Mouse (Mus musculus): ENCODE results near the gene Lama4.

Lama4 gene

GRCm38 (mm10) chr10:39065449-39065848 is 100.1 kb downstream of the Lama4 start:
- no peak for DNase-seq

GRCm38 (mm10) chr10:39066061-39066460 is 100.7 kb downstream of the Lama4 start:
- no peak for DNase-seq

- peak; percentile 20 to 26 for DNase-seq
These were observed 101.6 kb downstream of the Lama4 start for GRCm38 (mm10) chr10:39066962-39067361.

- DNase-seq = no peak
These were observed 106.7 kb downstream of the Lama4 start for GRCm38 (mm10) chr10:39072048-39072447.

GRCm38 (mm10) chr10:39096981-39097380 is 131.7 kb downstream of the Lama4 start:
- peak; percentile 12 to 13 for DNase-seq

- no peak for DNase-seq
These were observed 133.4 kb downstream of the Lama4 start for GRCm38 (mm10) chr10:39098746-39099145.

GRCm38 (mm10) chr10:39104803-39105449 is 139.6 kb downstream of the Lama4 start:
- no peak for DNase-seq

- DNase-seq = no peak
These were observed 141.1 kb downstream of the Lama4 start for GRCm38 (mm10) chr10:39106413-39106812.

- DNase-seq = no peak
These were observed 141.6 kb downstream of the Lama4 start for GRCm38 (mm10) chr10:39106935-39107334.

GRCm38 (mm10) chr10:39108837-39109488 is 143.6 kb downstream of the Lama4 start:
- no peak for DNase-seq

- DNase-seq = no peak
These were observed 144.2 kb downstream of the Lama4 start for GRCm38 (mm10) chr10:39109489-39109874.

- DNase-seq = no peak
These were observed 156.1 kb downstream of the Lama4 start for GRCm38 (mm10) chr10:39121412-39121811.

GRCm38 (mm10) chr10:39133462-39134310 is 168.4 kb downstream of the Lama4 start, which contains the start of the genes Fam229b and Tube1:
TSS of gene Fam229b (minus strand) at chr10:39133914.
TSS of gene Tube1 (plus strand) at chr10:39133976.
- peak; percentile 91 to 95 for DNase-seq

- no peak for DNase-seq
These were observed 172.5 kb downstream of the Lama4 start for GRCm38 (mm10) chr10:39137766-39138165.

GRCm38 (mm10) chr10:39138761-39139160 is 173.4 kb downstream of the Lama4 start:
- no peak for DNase-seq

- DNase-seq = no peak
These were observed 175.5 kb downstream of the Lama4 start for GRCm38 (mm10) chr10:39140843-39141242.

- DNase-seq = no peak
These were observed 176.1 kb downstream of the Lama4 start for GRCm38 (mm10) chr10:39141401-39141800.

- no peak for DNase-seq
These were observed 176.9 kb downstream of the Lama4 start for GRCm38 (mm10) chr10:39142216-39142615.

GRCm38 (mm10) chr10:39156719-39157118 is 191.4 kb downstream of the Lama4 start:
- DNase-seq = no peak

GRCm38 (mm10) chr10:39157321-39157720 is 192.0 kb downstream of the Lama4 start:
- no peak for DNase-seq

GRCm38 (mm10) chr10:39158306-39158705 is 193.0 kb downstream of the Lama4 start:
- DNase-seq = no peak

All from cerebellum, adult 18-20 months (tissue).